Mouse (Mus musculus) spleen, postnatal 4 days (tissue): ENCODE measurements around the gene Adamts4.

Source experiments
- DNase-seq, 2 experiments: peaks; one replicate each; pipeline ENCODE4 v3.0.0; 2022; ENCODE audit warnings: low spot score in 2 of 2

The Adamts4 gene

GRCm38 (mm10) chr1:171249913-171250600 lies at the start of gene Adamts4:
Adamts4 (plus strand) TSS chr1:171250421.
- no peak for DNase-seq

- no peak for DNase-seq
Measured at GRCm38 (mm10) chr1:171200769-171201168, 49.5 kb upstream of the Adamts4 start.

DNA sequence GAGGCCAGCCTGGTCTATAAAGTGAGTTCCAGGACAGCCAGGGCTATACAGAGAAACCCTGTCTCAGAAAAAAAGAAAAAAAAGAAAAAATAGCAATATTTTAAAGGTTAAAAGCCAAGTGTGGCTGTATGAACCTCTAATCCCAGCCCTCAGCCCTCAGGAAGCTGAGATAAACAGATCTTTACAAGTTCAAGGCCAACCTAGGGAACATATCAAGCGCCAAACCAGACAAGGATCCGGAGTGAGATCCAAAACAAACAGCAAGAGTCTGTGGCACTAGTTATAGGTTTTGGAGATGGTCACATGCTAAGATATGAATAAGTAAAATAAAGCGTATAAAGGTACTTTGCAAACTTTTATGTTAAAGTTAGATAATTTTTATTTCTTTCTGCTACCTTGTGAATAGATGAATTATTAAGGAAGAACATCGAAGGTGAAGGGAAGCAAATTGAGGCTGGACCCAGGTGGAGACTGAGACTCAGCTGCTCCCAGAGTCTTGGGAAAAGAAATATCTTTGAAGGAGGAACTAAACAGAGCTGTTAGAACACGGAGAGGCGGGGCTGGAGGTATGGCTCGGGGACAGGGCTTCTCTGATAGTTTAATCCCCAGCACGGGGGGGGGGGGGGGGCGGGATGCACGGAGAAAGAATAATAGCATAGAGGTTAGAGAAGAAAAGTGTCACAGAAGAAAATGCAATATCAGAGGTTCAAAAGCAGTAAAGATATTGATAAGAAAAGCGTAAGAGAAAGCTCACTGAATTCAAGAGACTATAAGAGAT lies 46.6 kb upstream of the Adamts4 start:
- DNase-seq = no peak

DNA sequence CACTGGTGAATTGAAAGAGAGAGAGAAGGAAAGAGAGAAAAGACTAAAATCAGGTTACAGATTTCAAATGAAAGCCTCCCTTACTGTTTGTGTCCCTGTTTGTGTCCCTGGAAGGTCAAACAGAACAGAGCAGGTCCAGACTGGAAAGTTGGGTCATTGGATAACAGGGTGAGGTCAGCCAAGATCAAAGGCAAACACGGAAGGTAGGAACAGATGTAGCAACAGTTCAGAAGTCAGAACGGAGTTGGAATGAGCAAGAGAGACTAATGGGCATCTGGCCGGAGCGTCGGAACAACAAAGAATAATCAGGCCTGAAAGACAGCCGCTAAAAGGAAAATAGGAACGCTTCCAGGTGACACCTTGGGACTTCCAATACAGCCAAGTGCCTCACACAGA lies 46.0 kb upstream of the Adamts4 start:
- DNase-seq = no peak

DNA sequence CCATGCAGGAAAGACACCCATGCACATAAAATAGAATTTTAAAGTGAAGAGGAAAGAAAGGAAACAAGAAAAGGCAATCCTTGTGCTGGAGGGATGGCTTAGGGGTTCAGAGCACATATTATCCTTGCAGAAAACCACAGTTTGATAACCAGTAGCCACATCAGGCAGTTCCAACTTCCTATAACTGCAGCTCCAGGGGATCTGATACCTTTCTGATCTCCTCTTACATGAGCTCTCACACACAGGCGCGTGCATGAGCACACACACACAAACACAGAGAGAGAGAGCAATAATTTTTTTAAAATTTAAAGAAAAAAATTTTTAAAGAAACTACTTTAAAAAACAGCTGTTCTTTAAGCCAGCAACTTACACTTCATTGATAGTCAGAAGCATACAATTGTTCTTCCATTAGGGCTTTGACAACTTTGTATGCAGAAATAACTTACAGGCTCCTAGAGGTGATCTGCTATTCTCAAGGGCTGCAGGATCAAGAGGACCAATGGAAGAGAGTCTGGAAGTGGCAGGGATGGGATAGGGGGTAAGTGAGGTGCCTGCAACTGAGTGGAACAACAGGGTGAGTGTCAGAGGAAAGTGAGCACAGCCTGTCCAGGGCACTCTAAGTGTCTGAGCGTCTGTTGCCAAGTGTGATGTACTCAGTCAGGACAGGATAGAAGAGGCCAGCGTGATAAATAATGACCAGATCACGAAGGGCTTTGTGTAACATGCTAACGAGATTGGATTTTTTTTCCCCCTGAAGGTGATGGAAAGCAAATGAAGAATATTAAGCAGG lies 44.3 kb upstream of the Adamts4 start:
- no peak for DNase-seq

GRCm38 (mm10) chr1:171209409-171209808 lies 40.8 kb upstream of the Adamts4 start:
- DNase-seq = no peak

DNA sequence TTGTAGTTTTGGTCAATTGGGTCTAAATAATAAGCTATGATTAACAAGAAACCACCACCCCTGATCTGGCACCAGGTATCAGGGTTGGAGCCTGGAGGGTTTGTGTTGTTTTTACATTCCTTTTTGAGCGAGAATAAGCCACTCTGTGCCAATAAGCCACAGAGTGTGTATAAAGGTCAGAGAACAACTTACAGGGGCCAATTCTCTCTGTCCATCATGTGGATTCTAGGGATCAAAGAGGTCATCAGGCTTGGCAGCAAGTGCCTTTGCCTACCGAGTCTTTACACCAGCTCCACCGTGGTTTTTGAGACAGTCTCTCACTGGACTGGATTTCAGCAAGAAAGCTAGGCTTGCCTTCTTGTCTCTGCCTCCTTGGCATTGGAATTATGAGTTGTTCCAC lies 37.4 kb upstream of the Adamts4 start:
- DNase-seq = no peak

DNA sequence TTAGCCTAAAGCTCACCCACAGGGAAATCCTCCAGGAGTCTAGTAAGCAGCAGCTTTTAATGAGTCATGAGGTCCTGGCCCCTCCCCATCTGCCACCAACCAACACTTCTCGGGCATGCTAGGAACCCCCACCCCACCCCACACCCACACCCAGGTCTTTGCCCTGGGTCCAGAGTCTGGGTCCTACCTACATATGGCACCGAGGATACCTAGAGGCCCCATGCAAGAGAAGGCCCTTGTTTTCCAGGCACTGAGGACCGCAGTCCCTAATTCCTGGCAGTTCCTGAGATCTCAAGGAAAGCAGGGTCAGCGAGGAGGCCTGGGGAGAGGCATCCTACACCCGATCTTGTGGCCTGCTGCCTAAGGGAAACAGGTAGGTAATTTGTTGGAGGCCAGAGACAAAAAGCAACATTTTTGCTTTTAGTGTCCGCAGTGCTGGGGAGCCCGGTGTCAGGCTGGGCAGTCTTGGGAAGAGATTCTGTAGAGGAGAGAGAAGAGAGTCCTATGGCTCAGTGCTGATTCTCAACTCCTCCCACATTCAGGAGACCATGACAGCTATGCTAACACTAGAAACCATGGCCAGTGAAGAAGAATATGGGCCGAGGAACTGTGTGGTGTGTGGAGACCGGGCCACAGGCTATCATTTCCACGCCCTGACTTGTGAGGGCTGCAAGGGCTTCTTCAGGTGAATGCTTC lies 36.3 kb upstream of the Adamts4 start, which contains the start of gene Nr1i3:
TSS of gene Nr1i3 (plus strand) at position 170 of the 696 bp plus-strand sequence.
- no peak for DNase-seq

DNA sequence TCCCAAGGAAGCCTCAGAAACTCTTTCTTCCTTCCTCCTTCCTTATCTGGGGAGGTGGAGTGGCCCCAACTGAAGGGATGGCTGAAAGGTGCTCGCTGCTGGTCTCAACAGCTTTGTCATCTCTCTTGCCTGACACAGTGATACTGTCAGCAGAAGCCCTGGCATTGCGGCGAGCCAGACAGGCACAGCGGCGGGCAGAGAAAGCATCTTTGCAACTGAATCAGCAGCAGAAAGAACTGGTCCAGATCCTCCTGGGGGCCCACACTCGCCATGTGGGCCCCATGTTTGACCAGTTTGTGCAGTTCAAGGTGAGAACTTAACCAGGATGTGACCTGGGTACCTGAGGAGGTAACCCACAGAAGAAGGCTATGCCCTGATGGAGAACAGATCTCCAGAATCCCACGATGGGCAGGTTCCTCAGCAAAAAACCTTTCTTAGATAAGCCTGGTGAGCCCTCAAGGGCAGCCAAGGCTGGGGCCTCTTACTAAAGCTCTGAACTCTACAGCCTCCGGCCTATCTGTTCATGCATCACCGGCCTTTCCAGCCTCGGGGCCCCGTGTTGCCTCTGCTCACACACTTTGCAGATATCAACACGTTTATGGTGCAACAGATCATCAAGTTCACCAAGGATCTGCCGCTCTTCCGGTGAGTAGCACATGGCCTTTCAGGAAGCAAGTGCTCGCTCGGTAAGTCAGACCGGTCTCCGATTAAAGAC lies 33.8 kb upstream of the Adamts4 start:
- DNase-seq = no peak

GRCm38 (mm10) chr1:171220871-171221270 lies 29.4 kb upstream of the Adamts4 start:
- DNase-seq = peak; percentile 80 to 94

DNA sequence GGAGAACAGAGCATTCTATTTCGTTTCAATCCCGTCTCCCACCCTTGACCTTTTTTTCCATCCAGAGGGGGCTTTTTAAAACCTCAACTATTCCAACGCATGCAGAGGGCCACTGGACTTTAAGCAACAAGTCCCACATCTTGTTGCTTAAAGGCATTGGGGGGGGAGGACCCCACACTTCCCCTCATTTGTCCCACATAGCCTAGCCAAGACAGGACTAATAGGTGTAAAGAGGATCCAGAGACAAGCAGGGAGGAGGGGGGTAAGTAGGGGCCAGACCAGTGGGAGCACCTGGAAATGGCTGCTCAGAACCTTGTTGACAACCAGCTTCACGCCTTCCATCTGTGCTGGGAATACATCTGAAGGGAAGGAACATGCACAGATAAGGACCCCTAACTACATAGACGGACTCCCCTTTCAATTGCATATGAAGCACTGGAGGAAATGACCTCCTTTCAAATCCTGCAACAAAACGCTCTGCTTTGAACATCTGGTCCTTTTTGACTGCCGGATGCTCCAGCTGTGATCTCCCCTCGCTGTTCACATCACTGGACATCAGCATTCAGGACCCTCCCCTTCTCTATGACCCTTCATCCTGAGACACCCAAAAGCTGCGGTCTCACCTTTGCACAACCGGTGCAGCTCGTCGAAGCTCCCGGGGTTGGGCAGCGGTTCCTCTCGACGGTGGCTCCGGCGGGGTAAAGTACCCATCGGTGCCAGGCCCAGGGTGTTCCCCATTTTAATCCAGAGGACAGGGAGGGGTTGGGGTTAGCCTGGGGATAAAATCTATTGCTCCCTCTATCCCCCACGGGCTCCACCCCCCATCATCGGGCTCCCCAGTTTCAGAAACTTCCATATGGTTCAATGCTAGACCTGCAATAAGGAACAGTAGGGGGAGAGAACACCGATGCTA lies 28.7 kb upstream of the Adamts4 start:
- DNase-seq = peak in 1 of 2 experiments; percentile 71

DNA sequence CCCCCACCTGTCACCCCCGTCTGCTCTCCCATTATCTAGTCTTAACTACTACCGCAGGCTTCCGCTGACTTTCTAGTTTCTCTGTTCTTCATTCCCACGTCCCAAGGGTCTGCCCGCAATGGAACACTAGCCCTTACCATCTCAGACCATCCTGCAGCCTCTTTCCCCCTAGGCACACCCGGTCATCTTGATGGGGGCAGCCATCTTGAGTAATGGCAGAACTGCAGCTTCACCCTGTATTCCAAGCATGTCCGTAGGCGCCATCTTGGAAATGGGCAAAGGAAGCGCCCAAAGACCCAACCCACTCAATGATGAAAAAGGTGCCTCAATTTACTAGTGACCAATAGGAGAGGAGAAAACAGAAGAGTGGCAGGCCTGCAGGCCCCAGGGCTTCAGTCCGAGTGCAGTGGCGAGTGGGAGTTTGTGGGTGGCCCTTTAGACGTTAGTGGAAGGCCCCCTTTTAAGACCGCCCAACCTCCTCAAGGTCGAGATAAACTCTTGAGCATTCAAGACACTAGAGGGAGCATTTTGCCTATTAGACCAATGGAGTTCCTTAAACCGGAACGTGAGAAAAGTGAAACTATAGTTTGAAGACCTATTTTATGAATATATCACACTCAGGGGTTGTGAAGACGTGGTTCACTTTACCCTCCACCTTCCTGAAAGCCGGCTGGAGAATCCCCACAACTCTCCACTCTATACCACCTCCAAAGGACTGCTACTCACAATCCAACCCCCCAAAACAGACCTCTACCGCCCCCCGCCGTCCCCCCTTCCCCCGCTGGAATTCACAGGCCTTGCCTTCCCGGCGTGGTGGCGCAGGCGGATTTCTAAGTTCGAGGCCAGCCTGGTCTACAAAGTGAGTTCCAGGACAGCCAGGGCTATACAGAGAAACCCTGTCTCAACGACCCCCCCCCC lies 27.7 kb upstream of the Adamts4 start, which contains the start of gene Tomm40l:
TSS of gene Tomm40l (minus strand) at position 277 of the 918 bp plus-strand sequence.
- DNase-seq = peak; percentile 87

GRCm38 (mm10) chr1:171223168-171223567 lies 27.1 kb upstream of the Adamts4 start:
- DNase-seq = no peak

DNA sequence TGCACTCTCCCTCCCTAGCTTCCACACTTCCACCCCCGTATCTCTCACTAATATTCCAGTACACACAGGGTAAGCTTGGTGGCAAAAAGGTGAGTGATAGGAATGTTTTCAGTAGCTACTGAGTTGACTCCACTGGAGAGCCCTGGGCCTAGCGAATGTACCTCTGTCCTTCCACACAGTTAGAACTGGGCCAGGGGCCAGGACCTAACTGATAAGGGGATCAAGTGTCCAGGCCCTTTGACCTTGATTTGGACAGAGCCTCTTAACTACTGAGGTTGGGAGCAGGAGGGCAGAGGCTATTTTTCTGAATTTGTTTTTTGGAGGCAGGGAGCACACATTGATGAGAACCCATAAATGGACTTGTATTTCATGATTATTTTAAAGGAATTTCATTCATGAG lies 26.4 kb upstream of the Adamts4 start:
- no peak for DNase-seq

DNA sequence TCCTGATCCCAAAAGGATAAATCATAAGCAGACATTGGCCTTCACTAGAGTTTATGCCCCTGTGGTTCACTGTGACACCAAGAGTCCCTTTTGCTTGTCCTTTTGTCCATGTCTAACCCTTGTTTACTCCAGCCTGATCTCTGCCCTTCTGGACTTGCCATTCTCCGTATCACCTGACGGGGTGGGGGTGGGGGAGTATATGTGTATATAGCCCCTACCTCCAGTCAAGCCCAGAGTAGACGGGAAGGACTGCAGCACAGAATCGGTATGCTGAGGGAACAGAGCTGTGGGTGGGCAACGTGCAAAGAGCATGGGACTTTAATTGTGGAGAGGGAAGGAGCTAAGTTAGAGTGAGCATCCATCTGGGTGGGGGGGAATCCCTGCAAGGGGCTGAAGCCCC lies 25.4 kb upstream of the Adamts4 start, which contains the start of gene Apoa2:
TSS of gene Apoa2 (plus strand) at position 198 of the 400 bp plus-strand sequence.
- no peak for DNase-seq

- no peak for DNase-seq
Measured at GRCm38 (mm10) chr1:171226780-171227179, 23.4 kb upstream of the Adamts4 start.

- DNase-seq = no peak
Measured at GRCm38 (mm10) chr1:171227879-171228278, 22.3 kb upstream of the Adamts4 start.

- no peak for DNase-seq
Measured at GRCm38 (mm10) chr1:171229750-171230149, 20.5 kb upstream of the Adamts4 start.

DNA sequence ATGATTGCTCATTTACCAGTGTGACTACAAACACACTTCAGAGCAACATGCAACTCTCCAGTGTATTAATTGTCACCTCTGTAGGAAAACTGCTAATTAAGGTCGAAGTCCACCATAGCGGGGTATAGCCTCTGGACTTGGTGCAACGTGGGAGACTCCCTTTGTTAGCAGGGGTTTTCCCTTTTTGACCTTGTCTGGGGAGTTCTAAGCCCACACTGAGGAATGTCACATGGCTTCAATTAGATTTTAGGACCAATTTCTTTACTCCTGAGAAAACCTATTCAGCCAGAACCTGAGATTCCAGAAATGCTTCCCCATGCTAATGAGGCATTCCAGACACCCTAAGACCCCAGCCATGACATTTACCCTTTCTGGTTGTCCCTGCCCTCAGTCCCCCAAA lies 20.0 kb upstream of the Adamts4 start:
- DNase-seq = no peak
